Mouse (Mus musculus): ENCODE measurements around the gene Cdca7l. TPM values are rescaled to one million over a fixed set of nuclear protein-coding genes. Genes with fewer than 3 reads are reported as not detected.

The Cdca7l gene
- polyA plus RNA-seq, 1 experiment = 34.8 TPM

- Histone ChIP-seq H3K4me3 (ENCODE audit: low read depth, low read length) (no peak overlapping the region), H3K36me3 (ENCODE audit: control insufficient read depth, insufficient read depth, low read length, poor library complexity, severe bottlenecking) (no peaks in the 10 kb centered on the region), H3K27ac (ENCODE audit: insufficient read depth, low read length) (no peak overlapping the region), H3K9ac (ENCODE audit: low read depth, poor library complexity, severe bottlenecking) (no peak overlapping the region), H3K27me3 (ENCODE audit: control insufficient read depth, insufficient read depth, low read length, poor library complexity, severe bottlenecking) (no peaks in the 10 kb centered on the region), H3K4me1 (ENCODE audit: control insufficient read depth, insufficient read depth, low read length) (no peaks in the 10 kb centered on the region), H3K9me3 (replicated peaks; ENCODE audit: control insufficient read depth, insufficient read depth, low read length, poor library complexity, severe bottlenecking) (no peaks in the 10 kb centered on the region)
- TF ChIP-seq POLR2A (IDR thresholded peaks at IDR 0.05; ENCODE audit: insufficient read depth, low read length) (no peak), CTCF (IDR thresholded peaks at IDR 0.05; ENCODE audit: low read depth, low read length) (no peak), EP300 (IDR thresholded peaks at IDR 0.05; ENCODE audit: insufficient read depth, low read depth, low read length) (no peak)
Observed at GRCm38 (mm10) chr12:117809327-117810017, 5.4 kb downstream of the Cdca7l start.

GRCm38 (mm10) chr12:117810074-117810473 is 6.0 kb downstream of the Cdca7l start:
- Histone ChIP-seq H3K9ac (ENCODE audit: low read depth, poor library complexity, severe bottlenecking) (no peak overlapping the region), H3K27me3 (ENCODE audit: control insufficient read depth, insufficient read depth, low read length, poor library complexity, severe bottlenecking) (no peaks in the 10 kb centered on the region), H3K9me3 (replicated peaks; ENCODE audit: control insufficient read depth, insufficient read depth, low read length, poor library complexity, severe bottlenecking) (no peaks in the 10 kb centered on the region), H3K4me1 (ENCODE audit: control insufficient read depth, insufficient read depth, low read length) (no peaks in the 10 kb centered on the region), H3K36me3 (ENCODE audit: control insufficient read depth, insufficient read depth, low read length, poor library complexity, severe bottlenecking) (no peaks in the 10 kb centered on the region), H3K4me3 (ENCODE audit: low read depth, low read length) (no peak overlapping the region), H3K27ac (ENCODE audit: insufficient read depth, low read length) (no peak overlapping the region)
- TF ChIP-seq POLR2A (IDR thresholded peaks at IDR 0.05; ENCODE audit: insufficient read depth, low read length) (no peak), EP300 (IDR thresholded peaks at IDR 0.05; ENCODE audit: insufficient read depth, low read depth, low read length) (no peak)

GRCm38 (mm10) chr12:117820138-117820858 is 16.2 kb downstream of the Cdca7l start:
- H3K27me3 ChIP-seq (ENCODE audit: control insufficient read depth, insufficient read depth, low read length, poor library complexity, severe bottlenecking) = no peaks in the 10 kb centered on the region
- H3K4me1 ChIP-seq (ENCODE audit: control insufficient read depth, insufficient read depth, low read length) = no peaks in the 10 kb centered on the region
- H3K9ac ChIP-seq (ENCODE audit: low read depth, poor library complexity, severe bottlenecking) = no peak overlapping the region
- H3K27ac ChIP-seq (ENCODE audit: insufficient read depth, low read length) = no peak overlapping the region
- no peak overlapping the region for H3K4me3 ChIP-seq (ENCODE audit: low read depth, low read length)
- H3K9me3 ChIP-seq (replicated peaks; ENCODE audit: control insufficient read depth, insufficient read depth, low read length, poor library complexity, severe bottlenecking) = no peaks in the 10 kb centered on the region
- no peaks in the 10 kb centered on the region for H3K36me3 ChIP-seq (ENCODE audit: control insufficient read depth, insufficient read depth, low read length, poor library complexity, severe bottlenecking)
- TF ChIP-seq CTCF (IDR thresholded peaks at IDR 0.05; ENCODE audit: low read depth, low read length) (no peak), POLR2A (IDR thresholded peaks at IDR 0.05; ENCODE audit: insufficient read depth, low read length) (no peak), EP300 (IDR thresholded peaks at IDR 0.05; ENCODE audit: insufficient read depth, low read depth, low read length) (no peak)

- Histone ChIP-seq H3K4me3 (ENCODE audit: low read depth, low read length) (no peak overlapping the region), H3K9ac (ENCODE audit: low read depth, poor library complexity, severe bottlenecking) (no peak overlapping the region), H3K36me3 (ENCODE audit: control insufficient read depth, insufficient read depth, low read length, poor library complexity, severe bottlenecking) (no peaks in the 10 kb centered on the region), H3K4me1 (ENCODE audit: control insufficient read depth, insufficient read depth, low read length) (no peaks in the 10 kb centered on the region), H3K27ac (ENCODE audit: insufficient read depth, low read length) (no peak overlapping the region), H3K27me3 (ENCODE audit: control insufficient read depth, insufficient read depth, low read length, poor library complexity, severe bottlenecking) (no peaks in the 10 kb centered on the region), H3K9me3 (replicated peaks; ENCODE audit: control insufficient read depth, insufficient read depth, low read length, poor library complexity, severe bottlenecking) (no peaks in the 10 kb centered on the region)
- TF ChIP-seq CTCF (IDR thresholded peaks at IDR 0.05; ENCODE audit: low read depth, low read length) = no peak
- no peak for TF ChIP-seq POLR2A (IDR thresholded peaks at IDR 0.05; ENCODE audit: insufficient read depth, low read length)
- no peak for TF ChIP-seq EP300 (IDR thresholded peaks at IDR 0.05; ENCODE audit: insufficient read depth, low read depth, low read length)
Observed at GRCm38 (mm10) chr12:117820859-117821221, 16.8 kb downstream of the Cdca7l start.

GRCm38 (mm10) chr12:117821394-117821793 is 17.3 kb downstream of the Cdca7l start:
- Histone ChIP-seq H3K4me3 (ENCODE audit: low read depth, low read length) (no peak overlapping the region), H3K9me3 (replicated peaks; ENCODE audit: control insufficient read depth, insufficient read depth, low read length, poor library complexity, severe bottlenecking) (no peaks in the 10 kb centered on the region), H3K4me1 (ENCODE audit: control insufficient read depth, insufficient read depth, low read length) (no peaks in the 10 kb centered on the region), H3K27ac (ENCODE audit: insufficient read depth, low read length) (no peak overlapping the region), H3K36me3 (ENCODE audit: control insufficient read depth, insufficient read depth, low read length, poor library complexity, severe bottlenecking) (no peaks in the 10 kb centered on the region), H3K9ac (ENCODE audit: low read depth, poor library complexity, severe bottlenecking) (no peak overlapping the region), H3K27me3 (ENCODE audit: control insufficient read depth, insufficient read depth, low read length, poor library complexity, severe bottlenecking) (no peaks in the 10 kb centered on the region)
- TF ChIP-seq POLR2A (IDR thresholded peaks at IDR 0.05; ENCODE audit: insufficient read depth, low read length) (no peak), CTCF (IDR thresholded peaks at IDR 0.05; ENCODE audit: low read depth, low read length) (no peak), EP300 (IDR thresholded peaks at IDR 0.05; ENCODE audit: insufficient read depth, low read depth, low read length) (no peak)

- H3K36me3 ChIP-seq (ENCODE audit: control insufficient read depth, insufficient read depth, low read length, poor library complexity, severe bottlenecking) = no peaks in the 10 kb centered on the region
- no peaks in the 10 kb centered on the region for H3K27me3 ChIP-seq (ENCODE audit: control insufficient read depth, insufficient read depth, low read length, poor library complexity, severe bottlenecking)
- H3K27ac ChIP-seq (ENCODE audit: insufficient read depth, low read length) = no peak overlapping the region
- H3K9ac ChIP-seq (ENCODE audit: low read depth, poor library complexity, severe bottlenecking) = no peak overlapping the region
- no peaks in the 10 kb centered on the region for H3K9me3 ChIP-seq (replicated peaks; ENCODE audit: control insufficient read depth, insufficient read depth, low read length, poor library complexity, severe bottlenecking)
- H3K4me3 ChIP-seq (ENCODE audit: low read depth, low read length) = no peak overlapping the region
- H3K4me1 ChIP-seq (ENCODE audit: control insufficient read depth, insufficient read depth, low read length) = no peaks in the 10 kb centered on the region
- TF ChIP-seq CTCF (IDR thresholded peaks at IDR 0.05; ENCODE audit: low read depth, low read length) (no peak), EP300 (IDR thresholded peaks at IDR 0.05; ENCODE audit: insufficient read depth, low read depth, low read length) (no peak), POLR2A (IDR thresholded peaks at IDR 0.05; ENCODE audit: insufficient read depth, low read length) (no peak)
Observed at GRCm38 (mm10) chr12:117828350-117828749, 24.3 kb downstream of the Cdca7l start.

All from ES-Bruce4 (cell line).